Mouse (Mus musculus) olfactory bulb, adult 2 months (tissue): ENCODE measurements around the gene Mrpl12.

Source experiments
- CTCF ChIP-seq: fragments of 200-500 bp; IDR thresholded peaks from 2 replicates; pipeline ENCODE4 v1.5.1; 2012; ENCODE audit warnings: low read depth, mild to moderate bottlenecking, low read length, moderate library complexity; ENCODE audit not compliant: insufficient read depth
- POLR2A ChIP-seq: fragments of 200-500 bp; IDR thresholded peaks from 2 replicates; pipeline ENCODE4 v1.6.1; 2012; ENCODE audit warnings: mild to moderate bottlenecking, low read depth, low read length, moderate library complexity; ENCODE audit not compliant: insufficient read depth

DNA sequence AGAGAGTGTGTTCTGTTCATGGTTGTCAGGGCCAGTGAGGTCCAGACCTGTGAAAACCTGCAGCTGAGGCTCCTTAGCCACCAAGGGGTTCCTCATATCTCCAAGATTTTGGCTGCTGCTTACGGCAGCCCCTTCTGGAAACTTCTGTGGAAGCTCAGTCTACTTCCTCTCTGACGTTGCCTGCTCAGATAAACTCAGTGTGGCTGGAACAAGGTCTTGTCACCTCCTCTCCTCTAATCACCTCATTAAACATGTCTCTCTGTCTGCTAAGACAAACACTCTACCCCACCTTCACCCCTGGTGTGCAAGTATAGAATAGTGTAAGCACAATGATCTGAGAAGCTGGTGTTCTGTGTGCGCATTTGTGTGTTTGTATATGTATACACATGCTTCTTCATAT lies 38.9 kb upstream of the Mrpl12 start:
- TF ChIP-seq CTCF: no peak
- TF ChIP-seq POLR2A: no peak
